Mouse (Mus musculus): Measurements from ENCODE around the gene Lin28b. TPM values are rescaled to one million over a fixed set of nuclear protein-coding genes. Genes with fewer than 3 reads are reported as not detected.
A peak's percentile ranks its signal among the peaks of the same experiment; 100 is the strongest.

The Lin28b gene
- 4.9 and 6.0 TPM in 2 replicates for polyA plus RNA-seq (2016; fragmentation: Nextera tagmentation; extraction: Ambion mirVana)

DNA sequence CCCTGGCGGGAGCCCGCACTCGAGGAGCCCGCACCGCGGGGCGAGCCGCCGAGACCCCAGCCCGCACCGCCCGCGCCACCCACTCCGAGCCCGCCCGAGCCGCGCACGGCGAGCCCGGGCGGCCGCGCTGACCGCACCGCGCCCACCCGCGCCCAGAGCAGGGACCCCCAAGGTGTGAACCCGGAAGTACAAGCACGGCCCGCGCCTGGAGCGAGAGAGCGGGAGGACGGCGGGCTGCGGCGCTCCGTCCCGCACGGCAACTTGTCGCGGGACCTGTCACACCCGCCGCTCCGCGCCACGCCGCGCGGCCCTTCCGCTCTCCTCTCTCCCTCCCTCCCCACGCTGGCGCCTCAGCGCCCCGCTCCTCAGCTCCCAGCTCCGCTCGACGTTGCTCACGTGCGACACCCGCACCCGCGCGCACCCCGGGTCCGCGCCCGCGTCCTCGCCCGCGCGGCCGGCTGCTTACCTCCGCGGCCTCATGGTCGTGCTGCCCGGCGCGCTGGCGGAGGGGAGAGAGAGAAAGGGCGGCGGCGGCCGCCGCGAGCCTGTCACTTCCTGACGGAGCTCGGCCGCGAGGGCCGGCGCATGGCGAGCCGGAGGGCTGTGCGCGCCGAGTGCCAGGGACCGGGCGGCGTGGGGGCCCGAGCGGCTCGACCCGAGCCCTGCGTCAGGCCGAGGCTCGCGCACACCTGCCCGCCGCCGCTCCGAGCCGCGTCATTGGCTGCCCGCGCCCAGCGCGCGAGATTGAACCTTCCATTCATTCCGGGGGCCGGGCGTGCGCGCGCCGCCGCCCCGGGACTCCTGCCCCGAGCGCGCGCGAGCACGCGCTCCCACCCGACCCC is at the start of gene Lin28b:
Lin28b (minus strand) TSS at position 635 of the 842 bp plus-strand sequence.
- WGBS: 1% methylated on average over 123 of the region's 139 CpGs
- H3K9me3 ChIP-seq (replicated peaks): no peaks in the 10 kb centered on the region
- H3K4me3 ChIP-seq: peak within 1 kb of the TSS; percentile 92
- peak within 1 kb of the TSS; percentile 99 for H3K4me2 ChIP-seq
- no peaks in the 10 kb centered on the region for H3K4me1 ChIP-seq (replicated peaks)
- peak; percentile 91 for ATAC-seq (ENCODE audit: insufficient number of reproducible peaks, low FRiP score)
- 0 out of 2 replicates have a peak, but pooled peaks cover 6% of the 10 kb centered on the region for H3K27me3 ChIP-seq (replicated peaks)
- H3K36me3 ChIP-seq: no peaks in the 10 kb centered on the region
- peak within 1 kb of the TSS; percentile 72 for H3K9ac ChIP-seq
- H3K27ac ChIP-seq (ENCODE audit: poor library complexity, severe bottlenecking): no peak within 1 kb of the TSS

DNA sequence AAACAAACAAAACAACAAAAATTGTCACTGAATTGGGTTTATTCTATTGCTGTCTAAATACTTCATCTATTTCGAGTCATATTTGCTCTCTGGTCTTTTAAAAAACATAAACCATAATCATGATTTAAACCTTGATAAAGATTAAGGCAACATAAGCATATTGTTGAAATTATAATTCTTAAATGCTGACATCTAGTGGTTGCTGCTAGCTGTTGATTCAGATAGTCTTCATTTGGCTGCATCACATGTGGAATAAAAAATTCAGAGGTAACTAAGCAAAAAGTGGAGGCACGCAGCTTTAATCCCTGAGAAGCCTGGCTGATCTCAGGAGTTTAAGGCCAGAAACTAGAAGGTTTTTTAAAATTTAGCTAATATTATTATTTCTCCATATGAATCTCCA is 25.6 kb upstream of the Lin28b start:
- Histone ChIP-seq H3K36me3 (no peaks in the 10 kb centered on the region), H3K4me3 (no peak overlapping the region)
- WGBS: 48% methylated on average over 2 of the region's 2 CpGs

DNA sequence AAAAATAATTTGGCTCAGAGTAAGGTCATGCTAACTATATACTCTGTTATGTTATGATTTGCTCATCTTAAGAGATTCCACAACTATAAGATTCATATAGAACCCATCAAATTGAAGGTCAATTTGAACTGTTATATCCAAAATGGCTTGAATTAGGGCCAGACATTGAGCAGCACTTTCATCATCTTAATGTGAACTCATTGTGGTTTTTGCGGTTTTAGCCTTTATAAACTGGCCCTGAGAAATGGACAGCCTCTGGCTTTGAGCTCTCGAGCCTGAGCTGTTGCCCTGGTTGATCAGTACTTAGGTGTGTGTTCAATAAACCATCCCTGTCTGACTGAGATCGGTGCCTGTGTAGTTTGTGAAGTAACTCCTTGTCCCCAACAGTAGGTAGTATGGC is 24.5 kb upstream of the Lin28b start:
- Histone ChIP-seq H3K4me1 (replicated peaks) (no peaks in the 10 kb centered on the region), H3K9ac (no peak overlapping the region), H3K27ac (ENCODE audit: poor library complexity, severe bottlenecking) (no peak overlapping the region), H3K9me3 (replicated peaks) (no peaks in the 10 kb centered on the region), H3K4me3 (no peak overlapping the region), H3K27me3 (replicated peaks) (no peaks in the 10 kb centered on the region), H3K4me2 (no peak overlapping the region), H3K36me3 (no peaks in the 10 kb centered on the region)
- no peak for ATAC-seq (ENCODE audit: insufficient number of reproducible peaks, low FRiP score)
- WGBS: 74% methylated on average over 3 of the region's 3 CpGs

More for the DNA sequence above, 25.6 kb upstream of the Lin28b start:
- Histone ChIP-seq H3K4me2 (no peak overlapping the region), H3K4me1 (replicated peaks) (no peaks in the 10 kb centered on the region), H3K27me3 (replicated peaks) (no peaks in the 10 kb centered on the region), H3K9ac (no peak overlapping the region), H3K9me3 (replicated peaks) (no peaks in the 10 kb centered on the region), H3K27ac (ENCODE audit: poor library complexity, severe bottlenecking) (no peak overlapping the region)
- no peak for ATAC-seq (ENCODE audit: insufficient number of reproducible peaks, low FRiP score)

DNA sequence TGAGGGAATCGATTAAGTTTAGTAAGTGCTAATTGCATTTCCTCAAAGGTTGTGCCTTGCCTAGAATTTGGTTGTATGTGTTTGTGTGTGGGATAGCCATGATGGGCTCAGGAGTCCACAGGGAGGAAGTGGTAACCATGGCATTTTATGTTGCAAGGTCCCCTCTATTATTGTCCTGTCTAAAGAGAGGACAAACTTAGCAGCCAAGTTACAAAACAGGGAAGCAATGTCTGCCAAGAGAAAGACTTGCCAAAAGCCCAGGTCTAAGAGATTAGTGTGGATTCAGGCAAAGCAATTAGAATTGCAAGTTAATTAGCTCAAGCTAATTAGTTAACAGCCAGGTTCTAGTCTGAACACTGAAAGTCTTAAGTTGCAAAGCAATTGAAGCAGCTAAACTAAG is 14.1 kb upstream of the Lin28b start:
- no peaks in the 10 kb centered on the region for H3K27me3 ChIP-seq (replicated peaks)
- H3K27ac ChIP-seq (ENCODE audit: poor library complexity, severe bottlenecking): no peak overlapping the region
- no peak overlapping the region for H3K9ac ChIP-seq
- H3K9me3 ChIP-seq (replicated peaks): no peaks in the 10 kb centered on the region
- H3K4me3 ChIP-seq: no peak overlapping the region
- H3K36me3 ChIP-seq: no peaks in the 10 kb centered on the region
- ATAC-seq (ENCODE audit: insufficient number of reproducible peaks, low FRiP score): no peak
- H3K4me2 ChIP-seq: no peak overlapping the region
- 80% methylated on average over 1 of the region's 1 CpGs for WGBS
- no peaks in the 10 kb centered on the region for H3K4me1 ChIP-seq (replicated peaks)

DNA sequence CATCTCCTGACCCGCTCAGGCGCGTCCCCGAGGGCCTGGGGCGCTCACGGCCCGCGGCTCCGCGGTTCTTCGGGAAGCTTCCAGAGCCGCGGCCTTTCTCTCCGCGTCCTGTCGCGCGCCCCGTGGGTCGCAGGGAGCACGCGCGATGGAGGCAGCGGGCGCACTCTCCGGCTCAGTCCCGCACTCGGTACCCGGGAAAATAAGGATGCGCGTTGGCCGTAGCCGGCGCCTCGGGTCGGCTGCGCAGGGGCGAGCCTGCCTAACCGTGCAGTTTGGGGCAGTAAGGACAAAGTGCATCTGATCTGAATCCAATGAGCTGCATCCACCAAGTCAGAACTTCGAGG is 380 bp upstream of the Lin28b start:
- Histone ChIP-seq H3K4me3 (peak overlapping the region; percentile 92), H3K4me1 (replicated peaks) (no peaks in the 10 kb centered on the region), H3K27me3 (replicated peaks) (0 out of 2 replicates have a peak, but pooled peaks cover 6% of the 10 kb centered on the region), H3K4me2 (peak overlapping the region; percentile 99), H3K27ac (ENCODE audit: poor library complexity, severe bottlenecking) (no peak overlapping the region), H3K9ac (peak overlapping the region; percentile 72), H3K36me3 (no peaks in the 10 kb centered on the region), H3K9me3 (replicated peaks) (no peaks in the 10 kb centered on the region)
- peak; percentile 3; the same call in 1 of the 2 replicates for ATAC-seq (ENCODE audit: insufficient number of reproducible peaks, low FRiP score)
- WGBS: under 1% methylated on average over 40 of the region's 40 CpGs

DNA sequence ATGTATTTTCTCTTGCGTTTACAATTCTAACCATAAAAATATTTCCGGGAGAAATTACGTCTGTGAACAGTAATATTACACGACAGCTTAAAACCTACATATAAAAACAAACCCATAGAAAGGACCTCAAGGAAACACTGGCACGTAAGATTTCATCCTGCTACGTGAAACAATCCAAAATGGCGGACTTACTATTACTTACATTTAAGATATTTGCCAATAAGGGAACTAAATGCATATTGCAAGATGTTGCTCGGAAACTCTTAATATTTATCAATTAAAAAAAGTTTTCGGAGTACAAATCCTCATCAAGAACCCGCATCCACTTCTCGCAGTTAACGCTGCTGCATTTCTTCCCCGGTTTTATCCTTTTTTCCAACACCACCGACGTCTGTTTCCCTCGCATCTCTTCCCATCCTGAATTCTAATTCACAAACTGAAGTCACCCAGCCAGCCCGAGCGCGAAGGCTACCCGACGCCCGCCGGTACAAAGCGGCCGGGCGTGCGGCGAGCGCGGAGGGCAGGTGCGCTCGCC is 902 bp downstream of the Lin28b start:
- H3K36me3 ChIP-seq: no peaks in the 10 kb centered on the region
- H3K4me3 ChIP-seq: peak overlapping the region; percentile 92
- WGBS: under 1% methylated on average over 32 of the region's 32 CpGs
- no peak overlapping the region for H3K27ac ChIP-seq (ENCODE audit: poor library complexity, severe bottlenecking)
- H3K9ac ChIP-seq: peak overlapping the region; percentile 72
- no peak for ATAC-seq (ENCODE audit: insufficient number of reproducible peaks, low FRiP score)
- H3K4me1 ChIP-seq (replicated peaks): no peaks in the 10 kb centered on the region
- H3K4me2 ChIP-seq: peak overlapping the region; percentile 99
- H3K9me3 ChIP-seq (replicated peaks): no peaks in the 10 kb centered on the region
- 0 out of 2 replicates have a peak, but pooled peaks cover 6% of the 10 kb centered on the region for H3K27me3 ChIP-seq (replicated peaks)

DNA sequence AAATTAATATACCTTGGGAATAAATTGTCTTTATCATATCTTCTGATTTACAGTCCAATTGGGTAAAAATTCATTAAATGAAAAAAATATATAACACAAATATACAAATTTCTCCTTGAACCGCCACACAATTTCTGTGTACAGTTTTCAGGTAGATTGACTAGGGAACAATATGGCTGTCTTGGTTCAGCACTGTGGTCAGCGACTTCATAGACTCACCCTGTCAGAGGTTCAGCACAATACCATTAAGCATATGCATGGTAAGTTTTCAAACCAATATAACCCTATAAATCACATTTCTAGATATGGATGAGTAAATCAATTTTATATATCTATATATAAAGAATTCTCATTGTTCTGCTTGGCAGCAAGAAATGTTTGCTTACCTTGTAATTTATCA is 3.0 kb downstream of the Lin28b start:
- 54% methylated on average over 2 of the region's 2 CpGs for WGBS
- Histone ChIP-seq H3K27ac (ENCODE audit: poor library complexity, severe bottlenecking) (no peak overlapping the region), H3K27me3 (replicated peaks) (0 out of 2 replicates have a peak, but pooled peaks cover 3% of the 10 kb centered on the region), H3K36me3 (no peaks in the 10 kb centered on the region), H3K4me3 (no peak overlapping the region), H3K9me3 (replicated peaks) (no peaks in the 10 kb centered on the region), H3K4me2 (no peak overlapping the region), H3K9ac (no peak overlapping the region), H3K4me1 (replicated peaks) (no peaks in the 10 kb centered on the region)
- ATAC-seq (ENCODE audit: insufficient number of reproducible peaks, low FRiP score): no peak

DNA sequence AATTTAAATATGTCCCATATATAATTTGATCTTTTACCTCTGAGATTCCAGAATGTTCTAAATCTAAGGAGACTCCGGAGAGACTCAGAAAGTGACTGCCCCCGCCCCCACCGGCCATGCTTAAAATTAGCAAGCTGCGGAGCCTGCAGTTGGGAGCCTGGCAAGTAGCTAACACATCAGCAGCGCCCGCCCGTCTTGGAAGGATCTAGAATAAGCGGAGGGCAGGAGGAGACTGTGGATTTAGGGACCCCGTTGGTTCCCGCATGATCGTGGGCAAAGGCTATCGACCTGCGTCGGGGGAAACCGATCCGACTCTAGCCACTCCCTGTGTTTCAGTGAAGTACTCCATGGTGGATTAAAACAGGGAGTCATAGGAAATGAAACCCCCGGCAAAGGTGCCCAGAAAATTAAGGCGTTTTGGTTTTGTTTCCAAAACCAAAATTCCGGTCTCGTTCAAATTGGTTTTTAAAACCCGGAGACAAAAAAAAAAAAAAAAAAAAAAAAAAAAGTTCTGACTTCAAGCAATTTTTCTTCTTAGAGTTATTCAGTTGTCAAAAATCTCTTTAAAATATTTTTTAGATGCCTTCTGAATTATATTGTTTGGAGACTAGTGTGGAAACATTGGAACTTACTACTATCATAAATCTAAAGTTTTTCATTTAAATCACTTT is 12.4 kb downstream of the Lin28b start:
- 1% methylated on average over 21 of the region's 21 CpGs for WGBS
- ATAC-seq (ENCODE audit: insufficient number of reproducible peaks, low FRiP score): no peak
- peak overlapping the region; percentile 56 for H3K4me3 ChIP-seq
- 0 out of 2 replicates have a peak overlapping the region, but pooled peaks have one; percentile 8 for H3K27ac ChIP-seq (ENCODE audit: poor library complexity, severe bottlenecking)
- H3K4me1 ChIP-seq (replicated peaks): peaks cover 9% of the 10 kb centered on the region
- H3K27me3 ChIP-seq (replicated peaks): no peaks in the 10 kb centered on the region
- H3K9ac ChIP-seq: peak overlapping the region; percentile 64
- no peaks in the 10 kb centered on the region for H3K9me3 ChIP-seq (replicated peaks)
- no peaks in the 10 kb centered on the region for H3K36me3 ChIP-seq
- H3K4me2 ChIP-seq: peak overlapping the region; percentile 72

DNA sequence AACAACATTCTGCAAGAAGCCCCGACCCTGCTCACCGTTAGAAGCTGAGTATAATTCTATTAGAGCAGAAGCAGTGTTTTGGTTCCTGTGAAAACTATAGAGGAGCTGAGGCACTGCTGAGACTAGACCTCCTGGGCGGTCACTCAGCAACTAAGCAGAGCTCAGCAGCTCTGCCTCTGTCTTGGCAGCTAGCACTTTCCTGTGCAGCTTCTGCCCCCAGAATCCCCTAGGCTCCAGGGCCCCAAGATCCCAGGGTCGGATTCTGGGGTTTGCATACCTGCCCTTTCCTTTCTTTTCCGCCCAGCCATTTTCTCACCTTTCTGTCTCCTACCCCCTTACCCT is 13.1 kb downstream of the Lin28b start:
- Histone ChIP-seq H3K4me1 (replicated peaks) (peaks cover 9% of the 10 kb centered on the region), H3K9ac (peak overlapping the region; percentile 37), H3K27ac (ENCODE audit: poor library complexity, severe bottlenecking) (peak overlapping the region; percentile 74), H3K9me3 (replicated peaks) (no peaks in the 10 kb centered on the region), H3K4me3 (peak overlapping the region; percentile 56), H3K36me3 (no peaks in the 10 kb centered on the region), H3K27me3 (replicated peaks) (no peaks in the 10 kb centered on the region), H3K4me2 (peak overlapping the region; percentile 72)
- no peak for ATAC-seq (ENCODE audit: insufficient number of reproducible peaks, low FRiP score)
- WGBS: 1% methylated on average over 5 of the region's 5 CpGs

DNA sequence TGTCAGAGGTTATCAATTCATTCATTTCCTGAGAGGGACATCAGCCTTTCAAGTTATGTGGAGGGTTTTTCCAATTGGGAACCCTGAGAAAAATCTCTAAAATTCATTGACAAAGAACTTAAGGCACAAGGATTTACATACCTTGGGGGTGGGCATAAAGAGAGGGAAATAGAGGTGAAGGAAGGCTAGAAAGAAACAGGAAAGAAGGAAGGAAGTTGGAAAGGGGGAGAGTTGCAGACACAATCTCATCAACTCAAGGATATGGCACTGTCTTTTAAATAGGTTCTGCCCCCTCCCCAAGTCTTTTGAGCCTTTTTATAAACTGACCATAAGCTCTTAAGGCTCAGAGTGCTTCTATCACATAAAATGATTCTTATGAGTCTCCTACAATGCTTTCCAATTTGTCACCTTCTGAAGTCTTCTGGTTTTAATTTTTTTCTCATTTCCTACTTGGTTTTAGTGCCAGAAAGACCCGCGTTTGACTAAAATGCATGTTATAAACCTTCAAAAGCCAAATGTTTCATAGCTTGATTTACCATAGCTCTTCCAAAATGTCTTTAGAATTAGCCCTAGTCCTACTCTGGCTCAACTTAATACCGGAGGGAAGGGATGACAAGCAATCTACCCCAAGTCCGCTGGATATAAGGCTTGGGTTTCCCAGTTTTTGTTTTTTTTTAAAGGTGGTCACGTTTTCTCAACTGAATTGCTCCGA is 13.6 kb downstream of the Lin28b start:
- ATAC-seq (ENCODE audit: insufficient number of reproducible peaks, low FRiP score): no peak
- peak overlapping the region; percentile 56 for H3K4me3 ChIP-seq

DNA sequence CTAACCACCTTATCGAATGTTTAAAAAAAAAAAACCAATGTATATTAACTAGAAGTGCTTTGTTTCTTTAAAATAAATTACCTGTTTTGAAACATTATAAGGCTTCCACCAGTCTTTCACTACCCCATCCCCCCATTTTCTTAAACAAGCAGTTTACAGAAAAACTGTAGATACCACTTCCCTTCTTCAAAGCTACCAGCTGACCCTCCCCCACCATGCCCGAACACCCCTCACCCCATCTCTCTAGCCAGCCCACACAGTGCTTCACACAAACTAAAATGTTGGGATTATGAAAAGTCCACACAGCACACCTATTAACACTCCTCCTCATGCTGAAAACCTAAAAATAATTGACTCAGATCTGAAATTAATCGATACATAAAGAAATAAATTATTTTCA is 14.9 kb downstream of the Lin28b start:
- no peak overlapping the region for H3K27ac ChIP-seq (ENCODE audit: poor library complexity, severe bottlenecking)
- peaks cover 9% of the 10 kb centered on the region for H3K4me1 ChIP-seq (replicated peaks)
- no peaks in the 10 kb centered on the region for H3K36me3 ChIP-seq
- WGBS: 20% methylated on average over 3 of the region's 3 CpGs
- 0 out of 2 replicates have a peak overlapping the region, but pooled peaks have one; percentile 43 for H3K4me3 ChIP-seq
- no peak overlapping the region for H3K9ac ChIP-seq
- H3K4me2 ChIP-seq: peak overlapping the region; percentile 82
- H3K27me3 ChIP-seq (replicated peaks): no peaks in the 10 kb centered on the region
- H3K9me3 ChIP-seq (replicated peaks): no peaks in the 10 kb centered on the region
- ATAC-seq (ENCODE audit: insufficient number of reproducible peaks, low FRiP score): no peak

More for the DNA sequence above, 13.6 kb downstream of the Lin28b start:
- 6% methylated on average over 6 of the region's 6 CpGs for WGBS
- peak overlapping the region; percentile 37; the same call in 1 of the 2 replicates for H3K9ac ChIP-seq
- H3K4me1 ChIP-seq (replicated peaks): peaks cover 9% of the 10 kb centered on the region
- H3K9me3 ChIP-seq (replicated peaks): no peaks in the 10 kb centered on the region
- H3K27me3 ChIP-seq (replicated peaks): no peaks in the 10 kb centered on the region
- peak overlapping the region; percentile 74 for H3K27ac ChIP-seq (ENCODE audit: poor library complexity, severe bottlenecking)
- H3K36me3 ChIP-seq: no peaks in the 10 kb centered on the region
- peak overlapping the region; percentile 72 for H3K4me2 ChIP-seq
